Mouse (Mus musculus) intestine, postnatal 0 days (tissue): Measurements from ENCODE around the gene Gm10392. TPM values are rescaled to one million over a fixed set of nuclear protein-coding genes. Genes with fewer than 3 reads are reported as not detected.

Experiments
- ATAC-seq: fragments of 200-750 bp; cut with Nextera tagmentation; 2 replicates; pipeline ENCODE4 v1.8.0; 2017; ENCODE audit warnings: mild to moderate bottlenecking, moderate TSS enrichment, moderate library complexity
- H3K27ac ChIP-seq: fragments of 300-500 bp; sonication (generic); 2 replicates; pipeline ENCODE4 v1.5.1; 2014; ENCODE audit warnings: mild to moderate bottlenecking, low read depth, low read length, moderate library complexity
- H3K27me3 ChIP-seq: fragments of 300-500 bp; sonication (generic); replicated peaks from 2 replicates; pipeline ENCODE4 v1.6.1; 2014; ENCODE audit warnings: low read length, mixed read lengths; ENCODE audit not compliant: control insufficient read depth, insufficient read depth
- H3K36me3 ChIP-seq: fragments of 300-500 bp; sonication (generic); 2 replicates; pipeline ENCODE4 v1.6.1; 2014; ENCODE audit warnings: mild to moderate bottlenecking, moderate library complexity; ENCODE audit not compliant: control insufficient read depth, insufficient read depth
- H3K4me1 ChIP-seq: fragments of 300-500 bp; sonication (generic); replicated peaks from 2 replicates; pipeline ENCODE4 v1.6.1; 2014; ENCODE audit warnings: antibody characterized with exemption, low read length, mixed read lengths; ENCODE audit not compliant: control insufficient read depth, insufficient read depth
- H3K4me2 ChIP-seq: fragments of 300-500 bp; sonication (generic); replicated peaks from 2 replicates; pipeline ENCODE4 v1.6.1; 2014; ENCODE audit warnings: low read depth, mild to moderate bottlenecking, moderate library complexity
- H3K4me3 ChIP-seq: fragments of 300-500 bp; sonication (generic); 2 replicates; pipeline ENCODE4 v1.5.1; 2014; ENCODE audit warnings: low read depth, low read length
- H3K9ac ChIP-seq: fragments of 300-500 bp; sonication (generic); 2 replicates; pipeline ENCODE4 v1.6.1; 2014; ENCODE audit warnings: mild to moderate bottlenecking, low read depth, low read length
- H3K9me3 ChIP-seq: fragments of 300-500 bp; sonication (generic); 2 replicates; pipeline ENCODE4 v1.6.1; 2016; ENCODE audit warnings: mixed run types; ENCODE audit not compliant: control insufficient read depth
- CTCF ChIP-seq: sonication (generic); IDR thresholded peaks from 2 replicates; pipeline ENCODE4 v1.5.1; 2016; ENCODE audit warnings: low read depth, mild to moderate bottlenecking, control low read depth, antibody characterized with exemption, moderate library complexity
- WGBS: fragments of 180-500 bp; shearing (Covaris S2); extraction: QIAGEN DNeasy Blood & Tissue Kit; methylation state at CpG from one replicate; pipeline ENCODE4 v1.1.7; 2014; 5-methylcytosine and 5-hydroxymethylcytosine counted together
- polyA plus RNA-seq: library from polyadenylated mRNA; unstranded; fragments of >200 nt; fragmentation: Nextera tagmentation; extraction: Ambion mirVana; gene quantifications from 2 replicates; pipeline ENCODE4 v1.2.1, GENCODE M21; 2015

The Gm10392 gene
- polyA plus RNA-seq, 1 experiment from 2014 or later: not detected

DNA sequence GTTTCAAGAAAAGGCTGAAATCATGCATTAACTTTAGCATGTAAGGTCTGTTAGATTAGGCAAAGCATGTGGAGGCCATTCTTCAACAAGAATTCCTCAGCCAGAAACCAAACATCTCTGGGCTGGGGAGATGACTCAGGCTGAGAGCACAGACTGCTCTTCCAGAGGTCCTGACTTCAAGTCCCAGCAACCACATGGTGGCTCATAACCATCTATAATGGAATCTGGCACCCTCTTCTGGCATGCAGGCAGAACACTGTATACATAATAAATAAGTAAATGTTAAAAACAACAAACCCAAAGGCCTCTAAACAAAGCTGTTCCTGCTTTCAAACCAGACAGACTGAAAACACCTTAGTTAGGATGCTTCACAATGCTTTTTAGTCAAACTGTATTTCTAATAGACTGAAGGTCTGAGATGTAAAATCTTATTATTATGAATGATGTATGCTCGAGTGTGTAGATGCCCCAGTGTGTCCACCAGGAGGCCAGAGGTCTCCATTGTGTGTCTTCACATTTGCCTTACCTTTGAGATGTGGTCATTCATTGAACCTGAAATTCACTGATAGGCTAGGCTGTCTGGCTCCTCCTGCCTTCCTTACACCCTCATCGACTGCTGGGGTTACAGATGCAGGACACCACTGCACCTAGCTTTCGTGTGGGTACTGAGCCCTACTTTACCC is 6.9 kb upstream of the Gm10392 start:
- 66% methylated on average over 3 of the region's 3 CpGs for WGBS

DNA sequence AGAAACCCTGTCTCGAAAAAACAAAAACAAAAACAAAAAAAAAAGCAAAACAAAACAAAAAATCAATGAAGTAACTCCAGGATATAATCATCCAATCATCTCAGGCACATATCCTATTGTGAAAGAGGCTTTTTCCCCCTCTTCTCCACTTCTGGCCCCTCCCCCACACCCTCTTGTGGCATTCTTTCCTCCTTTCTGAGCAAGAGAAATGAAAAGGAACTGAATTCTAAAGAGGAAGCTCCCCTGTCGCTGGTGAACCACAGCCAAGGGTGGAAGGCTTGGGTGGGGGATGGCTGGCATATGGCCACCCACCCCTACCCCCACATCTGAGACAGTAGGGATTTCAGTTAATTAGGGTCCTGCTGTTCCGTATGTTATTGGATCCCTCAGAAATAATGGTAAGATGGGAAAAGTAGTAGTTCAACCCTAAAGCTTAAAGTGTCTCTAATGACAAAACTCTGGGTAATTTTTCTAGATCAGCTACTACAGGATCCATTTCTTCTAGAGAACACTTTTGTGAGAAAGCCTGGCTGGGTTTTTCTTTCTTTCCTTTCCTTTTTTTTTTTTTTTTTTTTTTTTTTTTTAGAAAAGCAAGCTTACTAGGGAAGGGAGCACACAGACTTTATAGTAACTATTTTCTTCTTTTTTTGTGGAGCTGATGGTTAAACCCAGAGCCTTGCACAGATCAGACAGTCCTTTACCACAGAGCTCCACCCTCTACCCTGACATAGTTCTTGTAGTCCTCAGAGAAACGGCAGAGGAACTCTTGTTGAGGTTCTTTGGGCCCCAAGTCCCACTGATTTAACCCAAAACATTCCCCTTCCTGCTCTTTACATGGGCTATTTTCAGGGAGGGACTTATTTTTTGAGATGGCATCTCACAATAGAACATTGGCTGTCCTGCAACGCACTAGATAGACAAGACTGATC is 1.9 kb upstream of the Gm10392 start:
- 0 out of 2 replicates have a peak, but pooled peaks cover 4% of the 10 kb centered on the region for H3K27me3 ChIP-seq
- no peak for ATAC-seq
- H3K27ac ChIP-seq: no peak overlapping the region
- no peaks in the 10 kb centered on the region for H3K36me3 ChIP-seq
- H3K4me2 ChIP-seq: no peak overlapping the region; the same call in 1 of the 2 replicates
- H3K9ac ChIP-seq: no peak overlapping the region
- H3K4me1 ChIP-seq: no peaks in the 10 kb centered on the region
- H3K4me3 ChIP-seq: no peak overlapping the region
- H3K9me3 ChIP-seq: no peaks in the 10 kb centered on the region
- TF ChIP-seq CTCF: no peak
- WGBS: 65% methylated on average over 5 of the region's 5 CpGs

More for the DNA sequence above, 6.9 kb upstream of the Gm10392 start:
- no peak overlapping the region for H3K4me2 ChIP-seq
- no peaks in the 10 kb centered on the region for H3K36me3 ChIP-seq
- no peak overlapping the region for H3K9ac ChIP-seq
- H3K27ac ChIP-seq: no peak overlapping the region
- H3K27me3 ChIP-seq: no peaks in the 10 kb centered on the region
- ATAC-seq: no peak
- peak; percentile 35 for TF ChIP-seq CTCF
- H3K4me1 ChIP-seq: no peaks in the 10 kb centered on the region
- no peaks in the 10 kb centered on the region for H3K9me3 ChIP-seq
- no peak overlapping the region for H3K4me3 ChIP-seq

DNA sequence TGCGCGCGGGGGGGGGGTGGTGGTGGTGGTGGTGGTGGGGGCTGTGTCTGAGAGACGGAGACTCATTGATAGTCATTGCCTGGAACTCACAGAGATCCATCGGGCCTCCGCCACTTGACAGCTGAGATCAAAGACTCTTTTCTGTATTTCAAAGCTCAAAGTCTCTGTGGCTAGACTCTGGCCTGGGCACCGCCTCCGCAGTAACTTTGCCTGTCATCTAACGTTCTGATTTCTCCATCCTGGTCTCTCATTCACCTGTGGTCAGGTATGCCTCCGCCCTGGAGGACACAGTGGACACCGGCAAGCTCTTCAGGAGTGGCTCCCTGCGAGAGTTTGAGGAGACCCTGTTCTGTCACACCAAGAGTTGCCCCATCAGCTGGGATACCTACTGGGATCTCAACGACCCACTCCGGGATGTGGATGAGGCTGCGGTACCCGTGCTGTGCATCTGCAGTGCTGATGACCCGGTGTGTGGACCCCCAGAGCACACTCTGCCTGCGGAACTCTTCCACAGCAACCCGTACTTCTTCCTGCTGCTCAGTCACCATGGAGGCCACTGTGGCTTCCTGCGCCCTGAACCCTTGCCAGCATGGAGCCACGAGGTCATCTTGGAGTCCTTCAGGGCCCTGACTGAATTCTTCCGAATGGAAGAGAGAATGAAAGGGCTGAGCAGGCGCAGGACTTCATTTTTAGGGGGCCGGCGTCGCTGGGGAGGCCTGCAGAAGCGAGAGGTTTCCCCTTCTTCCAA is 773 bp downstream of the Gm10392 start:
- no peak overlapping the region for H3K9ac ChIP-seq
- no peak for TF ChIP-seq CTCF
- no peaks in the 10 kb centered on the region for H3K9me3 ChIP-seq

DNA sequence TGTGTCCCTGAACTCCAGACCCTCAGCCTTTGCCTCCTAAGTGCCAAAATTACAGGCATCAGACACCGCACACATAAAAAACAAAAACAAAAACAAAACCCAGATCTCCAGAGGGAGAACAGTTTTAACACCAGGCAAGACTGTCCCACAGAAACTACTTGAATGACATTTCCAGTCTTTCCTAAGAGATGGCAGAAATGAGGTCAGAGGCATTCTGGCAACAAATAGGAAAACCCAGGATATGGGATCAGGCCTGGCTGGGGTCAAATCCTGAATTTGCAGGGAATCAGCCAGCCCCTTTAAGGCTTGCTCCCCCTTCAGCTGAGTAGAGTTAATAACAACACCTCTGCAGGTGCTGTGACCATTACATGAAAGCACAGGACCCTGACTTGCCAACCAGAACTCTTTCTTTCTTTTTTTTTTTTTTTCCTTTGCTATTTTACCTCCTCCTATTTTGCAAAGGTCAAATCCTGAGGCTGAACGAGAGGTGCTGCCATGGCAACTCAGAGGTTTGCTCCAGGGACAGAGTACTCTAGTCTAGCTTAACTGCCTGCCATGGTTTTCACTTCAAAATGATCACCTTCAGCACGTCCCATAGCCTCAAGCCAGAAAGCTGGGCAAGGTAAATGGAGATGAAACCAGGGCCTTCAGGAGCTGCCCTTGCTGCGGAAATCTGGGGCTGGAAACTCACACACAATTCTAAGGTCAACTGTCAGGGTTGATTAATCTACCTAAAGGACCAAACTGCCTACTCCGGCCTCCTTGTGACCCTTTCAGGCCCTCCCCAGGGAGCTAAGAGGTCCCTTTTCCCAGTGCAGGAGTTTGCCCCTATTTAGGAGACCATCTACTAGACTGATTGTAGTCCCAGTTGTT is 2.2 kb downstream of the Gm10392 start:
- Histone ChIP-seq H3K27me3 (0 out of 2 replicates have a peak, but pooled peaks cover 4% of the 10 kb centered on the region), H3K4me3 (no peak overlapping the region), H3K9ac (no peak overlapping the region), H3K27ac (no peak overlapping the region), H3K4me2 (no peak overlapping the region), H3K9me3 (no peaks in the 10 kb centered on the region), H3K4me1 (peaks cover 8% of the 10 kb centered on the region; the same call in 1 of the 2 replicates), H3K36me3 (no peaks in the 10 kb centered on the region)
- no peak for ATAC-seq
- TF ChIP-seq CTCF: no peak
- 81% methylated on average over 5 of the region's 5 CpGs for whole genome bisulfite sequencing

More for the DNA sequence above, 773 bp downstream of the Gm10392 start:
- H3K27ac ChIP-seq: no peak overlapping the region
- H3K27me3 ChIP-seq: 0 out of 2 replicates have a peak, but pooled peaks cover 4% of the 10 kb centered on the region
- no peak overlapping the region for H3K4me2 ChIP-seq
- WGBS: 78% methylated on average over 27 of the region's 27 CpGs
- peaks cover 4% of the 10 kb centered on the region; the same call in 1 of the 2 replicates for H3K4me1 ChIP-seq
- ATAC-seq: no peak
- no peaks in the 10 kb centered on the region for H3K36me3 ChIP-seq
- H3K4me3 ChIP-seq: no peak overlapping the region

GRCm38 (mm10) chr11:77515637-77516552 is 3.1 kb downstream of the Gm10392 start, which contains the start of gene Trp53i13:
Gene Trp53i13 (minus strand): TSS chr11:77515980.
- ATAC-seq: peak; percentile 7; the same call in 1 of the 2 replicates
- Histone ChIP-seq H3K4me3 (peak within 1 kb of the TSS; percentile 69), H3K9me3 (no peaks in the 10 kb centered on the region), H3K9ac (0 out of 2 replicates have a peak within 1 kb of the TSS, but pooled peaks have one; percentile 31), H3K4me2 (peak within 1 kb of the TSS; percentile 95), H3K4me1 (peaks cover 8% of the 10 kb centered on the region; the same call in 1 of the 2 replicates), H3K27ac (peak within 1 kb of the TSS; percentile 4; the same call in 1 of the 2 replicates), H3K36me3 (no peaks in the 10 kb centered on the region), H3K27me3 (0 out of 2 replicates have a peak, but pooled peaks cover 4% of the 10 kb centered on the region)
- no peak for TF ChIP-seq CTCF
- 10% methylated on average over 39 of the region's 39 CpGs for WGBS
